Mouse (Mus musculus): ENCODE data around the gene Coa5.

GRCm38 (mm10) chr1:37376751-37377150, 53.2 kb downstream of the Coa5 start:
- TF ChIP-seq CTCF (IDR thresholded peaks at IDR 0.05; ENCODE audit: extremely low read depth, insufficient read length, insufficient replicate concordance, low read depth, low read length): no peak
- TF ChIP-seq POLR2A (IDR thresholded peaks at IDR 0.05; ENCODE audit: low read depth, low read length): no peak

Data from small intestine, adult 2 months (tissue).